In the genomic region with DNA sequence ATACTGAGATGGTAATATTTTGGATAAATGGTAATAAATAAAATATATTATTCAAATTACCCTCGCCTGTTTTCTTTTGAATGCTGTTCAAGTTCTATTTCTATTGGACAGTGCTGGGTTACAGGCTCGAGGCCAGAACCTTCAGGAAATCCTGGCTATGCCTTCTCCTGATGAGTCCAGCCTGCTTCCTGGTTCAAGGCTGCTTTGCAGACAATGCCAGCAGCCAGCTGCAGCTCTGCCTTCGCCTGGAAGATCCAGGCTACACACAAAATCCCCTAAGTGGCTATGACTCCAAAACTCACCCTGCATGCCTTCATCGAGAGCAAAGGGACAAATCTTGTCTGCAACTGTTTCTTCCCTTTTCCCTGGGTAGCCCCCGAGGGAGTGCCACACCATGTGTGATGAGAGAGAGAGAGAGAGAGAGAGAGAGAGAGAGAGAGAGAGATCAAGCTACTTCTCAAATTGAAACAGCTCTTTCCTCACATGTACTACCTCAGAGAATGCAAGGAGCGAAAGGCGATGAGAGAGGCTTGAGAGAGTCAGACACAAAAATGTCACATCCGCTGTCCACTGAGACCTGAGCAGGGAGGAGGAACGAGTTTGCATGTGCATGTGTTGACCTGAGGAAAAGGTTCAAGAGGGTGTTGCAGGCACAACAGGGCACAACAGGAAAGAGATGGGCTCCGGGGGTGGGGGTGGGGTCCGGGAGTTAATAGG, we compare ENCODE assay signal across 8 mouse cellular contexts.
DNase-seq lines count a peak whose midpoint lies in the region; ATAC-seq lines count a peak whose summit lies in the region.

No protein-coding gene starts in this region.

- no peak overlapping the region for H3K4me3 ChIP-seq in heart, embryonic 10.5 days
- no peak overlapping the region for H3K4me3 ChIP-seq in forebrain, embryonic 13.5 days

- H3K9ac ChIP-seq in forebrain, embryonic 13.5 days = no peak overlapping the region

- intact Hi-C loops in heart, postnatal 25 days (cut with DNase I) = no loop called here

- 52% methylated on average over 11 of the region's 11 CpGs for WGBS in heart, embryonic 10.5 days
- 68% methylated on average over 11 of the region's 11 CpGs for WGBS in forebrain, embryonic 13.5 days

- no peaks in the 10 kb centered on the region for H3K9me3 ChIP-seq in heart, embryonic 10.5 days
- no peaks in the 10 kb centered on the region for H3K9me3 ChIP-seq in forebrain, embryonic 13.5 days (replicated peaks)

- no peak for ATAC-seq in forebrain, embryonic 13.5 days
- no peak for ATAC-seq in erythroblast, adult 5-6 weeks (replicated peaks; ENCODE audit: low FRiP score, poor library complexity, severe bottlenecking)

- peak overlapping the region; percentile 67 for H3K27ac ChIP-seq in heart, embryonic 10.5 days
- H3K27ac ChIP-seq in forebrain, embryonic 13.5 days = no peak overlapping the region

- peak; percentile 94 for DNase-seq in heart, adult 11 months
- DNase-seq in heart, postnatal 25 days (ENCODE audit: low spot score) = no peak
- DNase-seq in adipocyte (ENCODE audit: low spot score) = peak; percentile 51
- no peak for DNase-seq in heart, embryonic 10.5 days (ENCODE audit: low spot score)
- peak; percentile 36 to 67 for DNase-seq in kidney, postnatal 25 days
- DNase-seq in layer of hippocampus, adult 9-11 months = no peak

- H3K27me3 ChIP-seq in heart, embryonic 10.5 days (ENCODE audit: insufficient read depth, poor library complexity, severe bottlenecking) = peaks cover 35% of the 10 kb centered on the region; the same call in 1 of the 2 replicates
- H3K27me3 ChIP-seq in forebrain, embryonic 13.5 days = no peaks in the 10 kb centered on the region

- H3K4me1 ChIP-seq in heart, embryonic 10.5 days = peaks cover 27% of the 10 kb centered on the region
- H3K4me1 ChIP-seq in forebrain, embryonic 13.5 days = peaks cover 6% of the 10 kb centered on the region; the same call in 1 of the 2 replicates

- no peak overlapping the region for H3K4me2 ChIP-seq in forebrain, embryonic 13.5 days

- no peaks in the 10 kb centered on the region for H3K36me3 ChIP-seq in heart, embryonic 10.5 days
- H3K36me3 ChIP-seq in forebrain, embryonic 13.5 days (ENCODE audit: poor library complexity, severe bottlenecking) = no peaks in the 10 kb centered on the region

Comparison
In these comparisons a context has a peak if more than half of its experiments do, and no peak if none do; other contexts are left out.
1. DNase-seq: peak in heart, adult 11 months (single experiment), adipocyte (single experiment) and kidney, postnatal 25 days (2 of 2); none in heart, postnatal 25 days (single experiment), heart, embryonic 10.5 days (single experiment) and layer of hippocampus, adult 9-11 months (single experiment).